Mouse (Mus musculus): ENCODE measurements around the gene Dmpk.

The Dmpk gene

DNA sequence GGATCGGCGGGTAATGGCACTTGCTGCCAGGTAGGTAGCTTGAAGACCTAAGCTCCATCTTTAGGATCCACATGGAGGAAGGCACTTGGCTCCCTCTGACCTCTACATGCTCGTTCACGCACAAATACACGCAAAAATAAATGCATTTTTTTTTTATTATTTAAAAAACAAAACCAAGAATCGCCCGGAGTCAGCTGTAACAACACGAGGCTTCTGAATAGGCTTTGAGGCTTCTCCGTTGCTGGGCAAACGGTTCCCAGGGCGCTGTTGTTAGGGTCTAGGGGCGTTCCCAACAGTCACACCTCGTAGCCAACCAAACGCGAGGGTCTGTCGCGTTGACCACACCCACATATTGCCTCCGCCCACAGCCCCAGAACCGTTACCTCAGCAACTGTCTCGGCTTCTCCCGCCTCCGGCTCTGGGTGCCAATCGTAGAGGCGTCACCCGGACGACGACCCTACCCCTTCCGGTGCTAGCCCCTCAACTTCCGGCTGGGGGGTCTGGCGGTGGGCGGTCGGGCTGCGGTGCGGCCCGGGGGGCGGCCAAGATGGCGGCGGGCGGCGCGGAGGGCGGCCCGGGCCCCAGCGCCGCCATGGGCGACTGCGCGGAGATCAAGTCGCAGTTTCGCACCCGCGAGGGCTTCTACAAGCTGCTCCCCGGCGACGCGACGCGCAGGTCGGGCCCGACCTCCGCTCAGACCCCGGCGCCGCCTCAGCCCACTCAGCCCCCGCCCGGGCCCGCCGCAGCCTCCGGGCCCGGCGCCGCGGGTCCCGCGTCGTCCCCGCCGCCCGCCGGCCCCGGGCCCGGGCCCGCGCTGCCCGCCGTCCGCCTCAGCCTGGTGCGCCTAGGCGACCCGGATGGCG, 7.7 kb upstream of the Dmpk start, which contains the start of gene Dmwd:
Dmwd (plus strand) TSS at position 505 of the 863 bp plus-strand sequence.
- DNase-seq (ENCODE audit: low read depth), result peak; percentile 98

DNA sequence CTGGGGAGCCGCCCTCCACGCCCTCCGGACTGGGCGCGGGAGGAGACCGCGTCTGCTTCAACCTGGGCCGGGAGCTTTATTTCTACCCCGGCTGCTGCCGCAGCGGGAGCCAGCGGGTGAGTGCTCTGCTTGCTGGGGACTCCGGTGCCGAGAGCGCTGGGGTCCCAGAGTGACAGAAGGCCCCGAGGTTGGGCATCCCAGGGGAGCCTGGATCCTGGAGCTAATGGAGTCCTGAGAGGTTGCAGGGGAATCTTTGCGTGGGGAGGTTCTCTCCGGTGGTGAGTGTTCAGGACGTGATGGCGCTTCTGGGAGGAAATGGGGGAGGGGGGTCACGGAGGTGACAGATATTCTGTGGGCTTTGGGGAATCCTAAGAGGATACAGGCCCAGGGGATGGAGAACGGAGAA, 7.1 kb upstream of the Dmpk start:
- peak; percentile 32 for DNase-seq (ENCODE audit: low read depth)

DNA sequence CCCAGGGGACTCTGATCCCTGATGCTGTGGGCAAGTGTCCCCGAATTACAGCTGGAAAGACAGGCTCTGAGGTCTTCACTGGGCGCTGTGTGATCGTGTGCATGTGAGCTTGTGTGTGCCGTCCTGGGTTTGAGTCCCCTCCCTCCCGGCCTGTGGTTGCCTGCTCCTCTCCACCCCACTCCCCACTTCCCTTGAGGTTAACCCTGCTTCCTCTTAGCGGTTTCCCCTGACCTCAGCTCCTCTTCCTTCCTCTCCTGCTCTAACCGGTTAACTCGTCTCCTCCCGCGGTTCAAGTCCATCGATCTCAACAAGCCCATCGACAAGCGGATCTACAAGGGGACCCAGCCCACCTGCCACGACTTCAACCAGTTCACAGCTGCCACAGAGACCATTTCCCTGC, 5.9 kb upstream of the Dmpk start:
- DNase-seq (ENCODE audit: low read depth), result peak; percentile 97

DNA sequence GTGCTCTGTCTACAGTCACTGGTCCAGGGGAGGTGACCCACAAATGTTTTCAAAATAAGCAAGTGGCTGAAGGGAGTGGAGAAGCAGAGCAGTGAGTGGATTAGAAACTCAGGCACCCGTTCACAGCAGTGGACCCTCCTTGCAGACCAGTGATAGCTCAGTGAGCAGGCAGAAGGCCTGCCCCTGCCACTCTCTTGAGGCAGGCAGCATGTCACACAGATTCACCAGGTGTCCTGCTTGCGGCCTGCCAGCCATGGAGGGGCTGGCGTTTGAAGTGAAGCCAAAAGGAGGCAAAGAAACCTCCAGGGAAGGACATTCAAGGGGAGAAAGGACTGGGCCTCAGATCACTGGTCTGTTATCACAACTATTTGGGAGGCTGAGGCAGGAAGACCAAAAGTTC, 4.9 kb upstream of the Dmpk start:
- DNase-seq (ENCODE audit: low read depth), result no peak

DNA sequence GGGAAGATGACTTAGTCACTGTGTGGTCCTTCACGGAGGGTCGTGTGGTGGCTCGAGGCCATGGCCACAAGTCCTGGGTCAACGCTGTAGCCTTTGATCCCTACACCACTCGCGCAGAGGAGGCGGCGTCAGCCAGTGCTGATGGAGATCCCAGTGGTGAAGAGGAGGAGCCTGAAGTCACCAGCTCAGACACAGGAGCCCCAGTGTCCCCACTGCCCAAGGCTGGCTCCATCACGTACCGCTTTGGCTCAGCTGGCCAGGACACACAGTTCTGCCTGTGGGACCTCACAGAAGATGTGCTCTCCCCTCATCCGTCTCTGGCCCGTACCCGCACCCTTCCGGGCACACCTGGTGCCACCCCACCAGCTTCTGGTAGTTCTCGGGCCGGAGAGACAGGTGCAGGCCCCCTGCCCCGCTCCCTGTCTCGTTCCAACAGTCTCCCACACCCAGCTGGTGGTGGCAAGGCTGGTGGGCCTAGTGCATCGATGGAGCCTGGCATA, 3.1 kb upstream of the Dmpk start:
- no peak for DNase-seq (ENCODE audit: low read depth)

DNA sequence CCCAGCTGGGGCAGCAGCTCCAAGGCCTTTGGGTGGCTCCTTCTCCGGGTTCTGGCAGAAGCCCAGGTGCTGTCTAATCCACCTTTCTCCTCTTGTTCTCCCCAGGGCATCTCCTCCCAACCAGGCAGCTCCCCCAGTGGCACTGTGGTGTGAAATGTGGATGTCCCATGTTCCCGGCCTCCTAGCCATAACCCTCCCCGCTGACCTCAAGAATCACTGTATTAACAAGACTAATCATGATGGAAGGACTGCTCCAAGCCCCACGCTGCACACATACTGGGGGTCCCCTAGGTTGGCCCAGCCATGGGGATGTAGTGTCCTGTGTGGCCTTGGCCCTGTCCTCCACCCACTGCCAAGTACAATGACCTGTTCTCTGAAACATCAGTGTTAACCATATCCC, 1.5 kb upstream of the Dmpk start:
- DNase-seq (ENCODE audit: low read depth), result no peak

DNA sequence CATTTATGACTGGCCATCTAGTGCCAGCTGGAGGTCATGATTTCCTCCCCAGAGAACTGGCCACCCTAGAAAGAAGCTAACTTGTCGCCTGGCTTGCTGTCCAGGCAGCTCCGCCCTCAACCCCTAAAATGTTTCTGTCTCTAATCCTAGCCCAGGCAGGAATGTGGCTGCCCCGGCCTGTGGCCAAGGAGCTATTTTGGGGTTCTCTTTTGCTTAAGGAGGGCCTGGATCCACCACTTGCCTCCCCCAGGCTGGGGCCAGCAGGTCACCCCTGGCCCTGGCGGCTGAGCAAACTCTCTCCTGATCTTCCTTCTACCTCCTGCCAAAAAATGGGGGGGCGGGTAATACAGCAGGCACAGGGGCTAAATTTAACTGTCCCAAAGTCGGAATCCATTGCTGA, 553 bp upstream of the Dmpk start:
- DNase-seq (ENCODE audit: low read depth), result no peak

DNA sequence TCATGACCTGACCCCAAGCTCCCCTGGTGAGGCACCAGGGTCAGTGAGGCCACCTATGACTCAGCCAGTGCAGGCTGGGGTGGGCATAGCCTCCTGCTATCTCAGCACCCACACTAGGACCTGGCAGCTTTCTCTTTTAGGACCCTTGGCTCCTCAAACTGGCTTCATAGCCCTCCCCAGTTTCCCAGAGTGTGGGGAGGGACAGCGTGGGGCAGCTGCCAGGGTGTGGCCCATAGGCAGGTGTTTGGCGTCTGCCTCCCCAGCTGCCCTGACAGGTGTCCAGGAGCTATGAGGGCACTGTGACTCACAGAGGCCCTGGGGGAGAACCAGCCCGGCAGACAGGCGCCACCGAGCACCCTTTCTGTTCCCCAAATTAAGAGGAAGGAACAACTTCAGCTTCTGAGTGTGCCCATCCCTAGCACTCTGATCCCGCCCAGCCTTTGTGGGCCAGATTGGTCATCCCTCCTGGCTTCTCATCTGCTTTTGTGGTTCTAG, 675 bp downstream of the Dmpk start:
- DNase-seq (ENCODE audit: low read depth), result peak; percentile 69

DNA sequence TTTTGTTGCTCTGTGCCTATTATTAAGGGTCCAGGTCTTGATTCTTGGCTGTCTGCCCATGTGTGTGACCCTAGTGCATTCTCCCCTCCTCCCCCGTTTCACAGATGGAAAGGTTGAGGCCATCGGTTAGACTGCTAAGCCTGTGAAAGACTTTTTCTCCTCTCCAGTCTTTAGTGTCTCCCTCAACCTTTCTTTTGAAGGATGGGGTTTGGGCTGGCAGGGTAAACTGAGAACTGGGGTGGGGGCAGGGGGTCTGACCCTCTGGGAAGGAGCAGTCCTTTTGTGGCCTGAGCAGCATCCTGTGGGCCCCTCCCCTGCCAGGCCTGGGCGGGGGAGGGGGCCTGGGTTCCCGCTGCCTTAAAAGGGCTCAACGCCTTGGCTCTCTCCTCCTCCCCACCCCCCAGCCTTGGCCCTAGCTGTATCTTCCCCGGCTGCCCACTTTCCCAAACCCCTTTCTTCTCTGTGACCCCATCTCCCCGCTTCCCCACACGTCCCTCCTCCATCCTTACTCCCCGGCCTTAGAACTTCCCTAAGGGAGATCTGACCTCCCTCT, 1.3 kb downstream of the Dmpk start:
- DNase-seq (ENCODE audit: low read depth), result no peak

DNA sequence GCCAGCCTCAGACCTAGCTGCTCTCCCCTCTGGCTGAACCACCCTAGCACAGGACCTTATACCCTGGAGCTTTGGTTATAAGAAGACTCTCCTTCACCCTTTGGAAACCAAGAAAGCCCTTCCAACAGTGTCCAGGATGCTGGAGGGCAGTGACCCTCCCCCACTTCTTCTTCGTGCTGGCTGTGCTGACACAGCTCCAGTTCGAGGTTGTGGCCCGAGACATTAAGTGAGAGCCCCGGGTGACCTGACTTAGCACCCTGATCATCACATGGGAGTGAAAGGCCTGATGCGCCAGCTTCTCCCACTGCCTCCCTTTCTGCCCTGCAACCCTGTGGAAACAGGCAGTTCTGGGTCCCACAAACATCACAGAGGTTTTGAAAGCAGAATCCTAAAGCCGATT, 1.8 kb downstream of the Dmpk start:
- no peak for DNase-seq (ENCODE audit: low read depth)

DNA sequence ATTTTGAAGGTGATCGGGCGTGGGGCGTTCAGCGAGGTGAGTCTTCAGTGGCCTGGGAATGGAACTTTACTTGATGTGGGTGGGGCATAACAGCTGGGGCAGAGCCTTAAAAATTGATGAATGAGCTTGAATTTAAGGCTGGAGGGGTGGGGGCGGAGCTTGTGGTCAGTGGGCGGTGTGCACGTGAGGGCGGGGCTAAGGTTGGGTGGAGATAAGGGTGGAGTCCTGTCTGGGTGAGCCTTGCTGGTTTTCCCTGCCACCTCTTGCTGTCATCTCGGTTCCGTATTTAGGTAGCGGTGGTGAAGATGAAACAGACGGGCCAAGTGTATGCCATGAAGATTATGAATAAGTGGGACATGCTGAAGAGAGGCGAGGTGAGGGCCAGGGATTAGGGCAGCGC, 2.4 kb downstream of the Dmpk start:
- DNase-seq (ENCODE audit: low read depth), result peak; percentile 76

DNA sequence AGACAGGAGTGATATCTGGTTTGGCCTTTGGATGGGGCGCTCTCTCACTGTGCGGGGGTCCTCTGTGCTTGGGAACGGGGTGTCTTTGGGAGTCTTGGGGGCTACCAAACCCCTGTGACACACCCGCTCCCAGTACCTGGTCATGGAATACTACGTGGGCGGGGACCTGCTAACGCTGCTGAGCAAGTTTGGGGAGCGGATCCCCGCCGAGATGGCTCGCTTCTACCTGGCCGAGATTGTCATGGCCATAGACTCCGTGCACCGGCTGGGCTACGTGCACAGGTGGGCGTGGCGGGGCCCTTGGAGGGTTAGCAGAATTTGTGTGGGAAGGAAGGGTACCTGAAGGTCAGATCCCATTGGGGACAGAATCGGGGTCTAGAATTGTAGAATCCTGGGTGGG, 3.1 kb downstream of the Dmpk start:
- no peak for DNase-seq (ENCODE audit: low read depth)

DNA sequence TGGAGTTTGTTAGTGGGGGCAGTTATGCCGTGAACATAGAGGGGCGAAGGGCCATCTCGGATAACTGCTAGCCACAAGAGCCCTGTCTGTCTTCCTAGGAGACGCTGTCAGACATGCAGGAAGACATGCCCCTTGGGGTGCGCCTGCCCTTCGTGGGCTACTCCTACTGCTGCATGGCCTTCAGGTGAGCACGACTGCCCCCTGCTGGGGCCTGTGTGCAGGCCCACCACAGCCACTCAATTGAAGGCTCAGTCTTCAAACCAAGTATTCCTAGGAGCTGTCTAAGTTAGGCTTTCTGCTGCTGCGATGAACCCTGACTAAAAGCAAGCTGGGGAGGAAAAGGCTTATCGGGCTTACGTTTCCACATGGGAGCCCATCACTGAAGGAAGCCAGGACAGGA, 5.2 kb downstream of the Dmpk start:
- peak; percentile 82 for DNase-seq (ENCODE audit: low read depth)

DNA sequence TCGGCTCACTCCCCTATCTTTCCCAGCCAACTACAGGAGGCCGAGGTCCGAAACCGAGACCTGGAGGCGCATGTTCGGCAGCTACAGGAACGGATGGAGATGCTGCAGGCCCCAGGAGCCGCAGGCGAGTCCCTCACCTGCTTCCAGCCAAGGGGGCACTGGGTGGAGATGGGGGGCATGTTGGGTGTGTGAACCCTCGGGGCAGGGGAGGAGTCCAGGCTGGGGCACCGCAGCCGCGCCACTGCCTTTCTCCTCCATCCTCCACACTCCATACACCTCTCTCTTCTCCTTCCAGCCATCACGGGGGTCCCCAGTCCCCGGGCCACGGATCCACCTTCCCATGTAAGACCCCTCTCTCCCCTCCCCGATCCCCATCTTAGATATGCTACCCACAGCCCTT, 8.3 kb downstream of the Dmpk start:
- DNase-seq (ENCODE audit: low read depth), result no peak

DNA sequence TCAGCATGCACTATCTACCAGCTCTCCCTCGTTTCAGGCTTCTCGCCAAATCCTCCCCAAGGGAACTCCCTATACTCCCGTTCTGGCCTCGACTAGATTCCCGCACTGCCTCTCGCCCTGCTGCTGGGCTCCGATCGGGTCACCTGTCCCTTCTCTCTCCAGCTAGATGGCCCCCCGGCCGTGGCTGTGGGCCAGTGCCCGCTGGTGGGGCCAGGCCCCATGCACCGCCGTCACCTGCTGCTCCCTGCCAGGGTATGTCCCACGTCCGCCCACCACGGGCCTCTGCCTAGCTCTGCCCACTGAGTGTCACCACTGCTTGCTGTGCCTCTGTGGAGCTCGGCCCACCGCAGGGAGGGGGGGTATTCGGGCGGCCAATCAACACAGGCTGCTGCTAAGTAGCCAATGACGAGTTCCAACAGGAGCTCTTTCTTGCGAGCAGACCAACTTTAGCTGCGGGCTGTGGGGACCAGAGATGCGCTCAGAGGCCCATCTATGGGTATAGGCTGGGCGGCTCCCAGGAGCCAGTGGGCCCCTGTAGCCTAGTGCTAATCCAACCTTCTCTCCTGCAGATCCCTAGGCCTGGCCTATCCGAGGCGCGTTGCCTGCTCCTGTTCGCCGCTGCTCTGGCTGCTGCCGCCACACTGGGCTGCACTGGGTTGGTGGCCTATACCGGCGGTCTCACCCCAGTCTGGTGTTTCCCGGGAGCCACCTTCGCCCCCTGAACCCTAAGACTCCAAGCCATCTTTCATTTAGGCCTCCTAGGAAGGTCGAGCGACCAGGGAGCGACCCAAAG, 8.9 kb downstream of the Dmpk start:
- no peak for DNase-seq (ENCODE audit: low read depth)

DNA sequence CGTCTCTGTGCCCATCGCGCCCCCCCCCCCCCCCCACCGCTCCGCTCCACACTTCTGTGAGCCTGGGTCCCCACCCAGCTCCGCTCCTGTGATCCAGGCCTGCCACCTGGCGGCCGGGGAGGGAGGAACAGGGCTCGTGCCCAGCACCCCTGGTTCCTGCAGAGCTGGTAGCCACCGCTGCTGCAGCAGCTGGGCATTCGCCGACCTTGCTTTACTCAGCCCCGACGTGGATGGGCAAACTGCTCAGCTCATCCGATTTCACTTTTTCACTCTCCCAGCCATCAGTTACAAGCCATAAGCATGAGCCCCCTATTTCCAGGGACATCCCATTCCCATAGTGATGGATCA, 9.5 kb downstream of the Dmpk start:
- peak; percentile 82 for DNase-seq (ENCODE audit: low read depth)

DNA sequence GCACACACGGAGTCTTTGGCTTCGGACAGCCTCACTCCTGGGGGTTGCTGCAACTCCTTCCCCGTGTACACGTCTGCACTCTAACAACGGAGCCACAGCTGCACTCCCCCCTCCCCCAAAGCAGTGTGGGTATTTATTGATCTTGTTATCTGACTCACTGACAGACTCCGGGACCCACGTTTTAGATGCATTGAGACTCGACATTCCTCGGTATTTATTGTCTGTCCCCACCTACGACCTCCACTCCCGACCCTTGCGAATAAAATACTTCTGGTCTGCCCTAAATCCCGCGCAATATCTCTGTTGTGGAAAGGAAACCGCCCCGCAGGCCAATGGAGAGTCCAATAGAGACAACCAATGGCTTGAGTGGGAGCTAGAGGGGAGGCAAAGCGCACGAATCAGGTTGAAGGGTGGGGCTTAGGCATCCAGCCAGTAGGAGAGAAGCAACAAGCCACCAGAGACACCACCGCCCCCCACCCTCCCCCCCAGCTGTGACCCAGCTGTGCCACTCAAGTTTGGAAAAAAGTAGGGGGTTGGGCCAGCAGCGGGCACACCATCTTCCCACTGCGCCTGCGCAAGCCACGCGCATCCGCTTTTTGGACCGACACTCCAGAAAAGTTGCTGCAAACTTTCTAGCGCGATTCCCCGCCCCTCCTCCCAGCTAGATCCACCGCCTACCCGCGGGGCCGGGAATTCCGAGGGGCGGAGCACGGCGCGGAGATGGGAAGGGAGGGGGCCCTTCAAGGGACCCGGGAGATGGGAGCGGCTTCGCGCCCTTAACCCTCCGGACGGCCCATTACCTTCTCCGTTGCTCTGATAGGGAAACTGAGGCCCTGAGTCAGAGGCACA, 10.1 kb downstream of the Dmpk start:
- DNase-seq (ENCODE audit: low read depth), result peak; percentile 98

DNA sequence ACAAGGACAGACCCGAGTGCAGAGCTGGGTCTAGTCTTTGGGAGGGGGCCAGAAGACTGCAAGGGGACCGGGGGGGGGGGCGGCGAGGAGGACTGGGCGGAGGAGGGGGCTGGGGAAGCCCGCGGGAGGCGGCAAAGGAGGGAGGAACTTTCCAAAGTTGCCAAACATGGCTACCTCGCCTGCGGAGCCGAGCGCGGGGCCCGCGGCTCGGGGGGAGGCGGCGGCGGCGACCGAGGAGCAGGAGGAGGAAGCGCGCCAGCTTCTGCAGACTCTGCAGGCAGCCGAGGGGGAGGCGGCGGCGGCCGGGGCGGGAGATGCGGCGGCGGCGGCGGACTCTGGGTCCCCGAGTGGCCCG, 10.8 kb downstream of the Dmpk start, which contains the start of gene Six5:
Six5 (plus strand) TSS at position 124 of the 355 bp plus-strand sequence.
- DNase-seq (ENCODE audit: low read depth), result no peak

DNA sequence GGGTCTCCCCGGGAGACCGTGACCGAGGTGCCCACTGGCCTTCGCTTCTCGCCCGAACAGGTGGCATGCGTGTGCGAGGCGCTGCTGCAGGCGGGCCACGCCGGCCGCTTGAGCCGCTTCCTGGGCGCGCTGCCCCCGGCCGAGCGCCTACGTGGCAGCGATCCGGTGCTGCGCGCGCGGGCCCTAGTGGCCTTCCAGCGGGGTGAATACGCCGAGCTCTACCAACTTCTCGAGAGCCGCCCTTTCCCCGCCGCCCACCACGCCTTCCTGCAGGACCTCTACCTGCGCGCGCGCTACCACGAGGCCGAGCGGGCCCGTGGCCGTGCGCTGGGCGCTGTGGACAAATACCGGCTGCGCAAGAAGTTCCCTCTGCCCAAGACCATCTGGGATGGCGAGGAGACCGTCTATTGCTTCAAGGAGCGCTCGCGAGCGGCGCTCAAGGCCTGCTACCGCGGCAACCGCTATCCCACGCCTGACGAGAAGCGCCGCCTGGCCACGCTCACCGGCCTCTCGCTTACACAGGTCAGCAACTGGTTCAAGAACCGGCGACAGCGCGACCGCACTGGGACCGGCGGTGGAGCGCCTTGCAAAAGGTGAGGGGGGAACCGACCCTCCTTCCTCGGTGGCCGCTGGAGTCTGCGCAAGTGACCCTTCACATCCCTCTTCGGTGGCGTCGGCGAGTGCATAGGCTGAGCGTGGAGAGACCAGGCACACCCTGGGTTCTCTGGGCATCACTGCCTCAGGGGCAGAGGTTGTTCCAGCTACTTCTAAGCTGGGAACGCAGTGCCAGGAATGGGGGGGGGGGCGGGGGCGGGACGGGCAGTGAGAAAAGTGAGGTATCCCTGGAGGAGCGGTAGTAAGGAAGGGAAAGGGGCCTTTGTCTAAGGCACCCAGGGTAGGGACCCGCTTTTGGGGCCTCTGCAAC, 11.4 kb downstream of the Dmpk start:
- peak; percentile 54 for DNase-seq (ENCODE audit: low read depth)

DNA sequence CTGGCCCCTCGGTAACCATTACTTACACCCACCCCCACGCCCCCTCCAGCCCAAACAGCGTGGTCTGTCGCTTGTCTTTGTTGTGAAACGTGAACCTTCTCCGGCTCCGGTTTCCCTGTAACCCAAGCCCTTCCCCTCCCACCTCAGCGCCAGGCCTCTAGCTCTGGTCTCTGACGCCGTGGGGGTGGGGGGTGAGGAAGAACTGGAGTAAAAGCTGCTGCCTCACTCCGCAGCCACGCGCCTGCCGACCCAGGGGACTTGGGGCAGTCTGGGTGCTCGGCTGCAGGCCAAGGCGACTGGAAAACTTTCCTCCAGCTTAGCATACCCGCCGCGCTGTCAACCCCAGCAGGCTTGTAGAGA, 12.1 kb downstream of the Dmpk start:
- DNase-seq (ENCODE audit: low read depth), result peak; percentile 89
